Mouse (Mus musculus) C2C12 (cell line): ENCODE results near the gene Ly6g6f. TPM values are rescaled to one million over a fixed set of nuclear protein-coding genes. Genes with fewer than 3 reads are reported as not detected.

Experiments
- H3K27me3 ChIP-seq: one replicate; pipeline ENCODE4 v1.6.1; 2011; ENCODE audit not compliant: control insufficient read depth, insufficient read depth, insufficient read length
- H3K36me3 ChIP-seq: one replicate; pipeline ENCODE4 v1.6.1; 2011; ENCODE audit not compliant: control insufficient read depth, insufficient read depth
- H3K4me3 ChIP-seq: one replicate; pipeline ENCODE4 v1.5.1; 2011; ENCODE audit warnings: mild to moderate bottlenecking, control low read depth; ENCODE audit not compliant: poor library complexity, insufficient read depth, severe bottlenecking
- H3K79me2 ChIP-seq: one replicate; pipeline ENCODE4 v1.6.1; 2011; ENCODE audit not compliant: control insufficient read depth, insufficient read depth
- H3K79me3 ChIP-seq: one replicate; pipeline ENCODE4 v1.6.1; 2011; ENCODE audit warnings: low read depth, control low read depth
- H3ac ChIP-seq: one replicate; pipeline ENCODE3; 2011; ENCODE audit warnings: low read depth; ENCODE audit not compliant: control insufficient read depth, insufficient read length
- CEBPB ChIP-seq: IDR thresholded peaks from one replicate; pipeline ENCODE4 v1.6.1; 2011; ENCODE audit warnings: low read depth, mild to moderate bottlenecking, control low read depth, moderate library complexity
- CTCF ChIP-seq: IDR thresholded peaks from one replicate; pipeline ENCODE4 v1.5.1; 2011; ENCODE audit not compliant: control insufficient read depth, insufficient read depth, insufficient read length
- FOSL1 ChIP-seq: IDR thresholded peaks from one replicate; pipeline ENCODE4 v1.8.0; 2011; ENCODE audit warnings: mild to moderate bottlenecking, low read length; ENCODE audit not compliant: poor library complexity, insufficient read depth, severe bottlenecking
- MAX ChIP-seq: IDR thresholded peaks from one replicate; pipeline ENCODE4 v1.6.1; 2011; ENCODE audit warnings: mild to moderate bottlenecking, control low read depth
- MYOD1 ChIP-seq: IDR thresholded peaks from one replicate; pipeline ENCODE4 v1.6.1; 2011; ENCODE audit warnings: low read depth; ENCODE audit not compliant: control insufficient read depth, insufficient read length
- MYOG ChIP-seq: IDR thresholded peaks from one replicate; pipeline ENCODE4 v1.6.1; 2011; ENCODE audit not compliant: control insufficient read depth, insufficient read length; ENCODE audit errors: extremely low read depth
- USF1 ChIP-seq: IDR thresholded peaks from one replicate; pipeline ENCODE4 v1.6.1; 2011; ENCODE audit warnings: low read depth, mild to moderate bottlenecking, control low read depth, moderate library complexity
- polyA plus RNA-seq: library from polyadenylated mRNA; unstranded; fragments of >200 nt; fragmentation: generic; extraction: Trizol; gene quantifications from one replicate; pipeline ENCODE4 v1.2.1, GENCODE M21; 2012; ENCODE audit warnings: missing spikeins

Gene Ly6g6f
- polyA plus RNA-seq, 1 experiment = not detected

GRCm38 (mm10) chr17:35094475-35095365 lies 9.3 kb upstream of the Ly6g6f start:
- TF ChIP-seq FOSL1 = no peak
- no peak for TF ChIP-seq USF1
- no peak for TF ChIP-seq MYOD1
- TF ChIP-seq CTCF = no peak
- TF ChIP-seq CEBPB = no peak
- no peak for TF ChIP-seq MAX
- no peak for TF ChIP-seq MYOG
- no peak overlapping the region for H3K4me3 ChIP-seq
- H3K79me2 ChIP-seq = peaks cover 14% of the 10 kb centered on the region
- no peaks in the 10 kb centered on the region for H3K27me3 ChIP-seq
- H3K79me3 ChIP-seq = peaks cover 3% of the 10 kb centered on the region
- peaks cover 28% of the 10 kb centered on the region for H3K36me3 ChIP-seq
- H3ac ChIP-seq = no peak overlapping the region

- Histone ChIP-seq H3K27me3 (no peaks in the 10 kb centered on the region), H3ac (no peak overlapping the region), H3K79me3 (peaks cover 3% of the 10 kb centered on the region), H3K79me2 (peaks cover 17% of the 10 kb centered on the region), H3K36me3 (peaks cover 22% of the 10 kb centered on the region), H3K4me3 (no peak overlapping the region)
- TF ChIP-seq FOSL1 = no peak
- no peak for TF ChIP-seq CTCF
- no peak for TF ChIP-seq MAX
- TF ChIP-seq MYOG = no peak
- no peak for TF ChIP-seq USF1
- no peak for TF ChIP-seq MYOD1
- TF ChIP-seq CEBPB = no peak
Observed at GRCm38 (mm10) chr17:35092403-35093198, 7.2 kb upstream of the Ly6g6f start.

- peak overlapping the region; percentile 57 for H3K4me3 ChIP-seq
- H3ac ChIP-seq = peak overlapping the region; percentile 12
- peaks cover 16% of the 10 kb centered on the region for H3K36me3 ChIP-seq
- no peaks in the 10 kb centered on the region for H3K27me3 ChIP-seq
- H3K79me2 ChIP-seq = peaks cover 17% of the 10 kb centered on the region
- TF ChIP-seq FOSL1 = no peak
- TF ChIP-seq CEBPB = no peak
- TF ChIP-seq MAX = no peak
- peaks cover 3% of the 10 kb centered on the region for H3K79me3 ChIP-seq
Observed at GRCm38 (mm10) chr17:35090166-35090932, 4.9 kb upstream of the Ly6g6f start.

GRCm38 (mm10) chr17:35088825-35089644 lies 3.6 kb upstream of the Ly6g6f start, which contains the start of gene Abhd16a:
Gene Abhd16a, plus strand, starts transcription at chr17:35089263.
- H3K27me3 ChIP-seq = no peaks in the 10 kb centered on the region
- TF ChIP-seq MAX (peak; percentile 87), CEBPB (no peak)
- peaks cover 17% of the 10 kb centered on the region for H3K79me2 ChIP-seq
- peak within 1 kb of the TSS; percentile 57 for H3K4me3 ChIP-seq
- H3ac ChIP-seq = peak within 1 kb of the TSS; percentile 99
- peaks cover 7% of the 10 kb centered on the region for H3K36me3 ChIP-seq
- H3K79me3 ChIP-seq = peaks cover 3% of the 10 kb centered on the region

- H3K79me3 ChIP-seq = peaks cover 3% of the 10 kb centered on the region
- peaks cover 7% of the 10 kb centered on the region for H3K36me3 ChIP-seq
- no peak overlapping the region for H3ac ChIP-seq
- H3K4me3 ChIP-seq = no peak overlapping the region
- H3K79me2 ChIP-seq = peaks cover 17% of the 10 kb centered on the region
- no peak for TF ChIP-seq MYOG
- no peak for TF ChIP-seq MYOD1
- no peak for TF ChIP-seq CEBPB
- TF ChIP-seq FOSL1 = no peak
- no peak for TF ChIP-seq USF1
- no peak for TF ChIP-seq MAX
- no peak for TF ChIP-seq CTCF
- peaks cover 3% of the 10 kb centered on the region for H3K27me3 ChIP-seq
Observed at GRCm38 (mm10) chr17:35088151-35088550, 2.7 kb upstream of the Ly6g6f start.
